ENCODE assay signal across 29 mouse cellular contexts in the genomic region with DNA sequence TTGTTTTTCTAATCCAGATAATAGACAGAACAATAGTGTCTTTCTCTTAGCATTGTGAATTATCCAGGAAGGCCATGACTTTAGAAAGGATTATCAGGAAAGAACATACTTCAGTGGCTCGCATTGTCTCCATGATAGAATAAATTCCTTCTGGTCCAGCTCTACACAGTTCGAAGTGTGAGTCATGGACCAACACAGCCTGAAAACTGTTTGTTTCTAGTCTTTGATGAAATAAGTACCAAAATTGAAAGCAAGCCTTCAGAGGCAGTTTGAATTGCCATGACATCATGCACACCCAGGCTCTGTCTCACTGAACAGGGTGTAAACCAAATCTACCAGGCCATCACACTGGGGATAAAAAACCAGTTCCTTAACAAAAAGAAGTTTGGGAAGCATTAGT.
"Had no signal": no experiment of that assay in that cellular context is flagged by ENCODE, and none has a peak within 500 bp of the region (broad histone marks: within the 10 kb centered on the region; RNA-seq: fewer than 3 reads in every experiment).

No protein-coding gene starts in this region.

- ATAC-seq: hindbrain, embryonic 16.5 days; inflammation-experienced regulatory T-cells, adult 6 months; intestine, embryonic 15.5 days; intestine, postnatal 0 days; liver, embryonic 12.5 days had no signal

- H3K36me3 ChIP-seq: heart, embryonic 13.5 days; heart, embryonic 15.5 days; hindbrain, embryonic 12.5 days; intestine, embryonic 15.5 days; kidney, embryonic 15.5 days; limb, embryonic 13.5 days; limb, embryonic 15.5 days; liver, embryonic 12.5 days had no signal

- DNase-seq: gastrocnemius, postnatal 14 days; gastrocnemius, postnatal 36 days; heart, adult 11 months; heart, adult 2 months; heart, postnatal 14 days; heart, postnatal 4 days; kidney, adult 18-20 months; kidney, adult 8-10 months; kidney, postnatal 14 days; kidney, postnatal 36 days; layer of hippocampus, adult 9-11 months; layer of hippocampus, postnatal 36 days; left cerebral cortex, postnatal 4 days had no signal

- H3K9ac ChIP-seq: heart, embryonic 13.5 days; heart, embryonic 15.5 days; hindbrain, embryonic 12.5 days; hindbrain, embryonic 14.5 days; intestine, embryonic 15.5 days; kidney, embryonic 15.5 days; limb, embryonic 13.5 days; limb, embryonic 15.5 days; liver, embryonic 12.5 days; liver, embryonic 14.5 days had no signal

- H3K27me3 ChIP-seq: heart, embryonic 13.5 days; heart, embryonic 15.5 days; hindbrain, embryonic 12.5 days; intestine, embryonic 15.5 days; kidney, embryonic 15.5 days; limb, embryonic 13.5 days; limb, embryonic 15.5 days; liver, embryonic 12.5 days had no signal

- H3K4me2 ChIP-seq: heart, embryonic 11.5 days; heart, embryonic 13.5 days; heart, embryonic 15.5 days; hindbrain, embryonic 12.5 days; hindbrain, embryonic 14.5 days; intestine, embryonic 15.5 days; kidney, embryonic 15.5 days; limb, embryonic 13.5 days; limb, embryonic 15.5 days; liver, embryonic 12.5 days had no signal

- H3K27ac ChIP-seq: heart, adult 2 months; heart, embryonic 13.5 days; heart, embryonic 15.5 days; hindbrain, embryonic 10.5 days; hindbrain, embryonic 12.5 days; hindbrain, embryonic 14.5 days; intestine, embryonic 15.5 days; kidney, embryonic 15.5 days; kidney, postnatal 0 days; limb, embryonic 13.5 days; limb, embryonic 15.5 days; liver, embryonic 12.5 days; liver, embryonic 14.5 days had no signal

- H3K4me1 ChIP-seq: heart, embryonic 13.5 days; heart, embryonic 15.5 days; hindbrain, embryonic 10.5 days; hindbrain, embryonic 12.5 days; intestine, embryonic 15.5 days; kidney, embryonic 15.5 days; limb, embryonic 15.5 days; liver, embryonic 12.5 days had no signal

- H3K9me3 ChIP-seq: heart, embryonic 13.5 days; heart, embryonic 15.5 days; hindbrain, embryonic 10.5 days; hindbrain, embryonic 12.5 days; intestine, embryonic 15.5 days; kidney, embryonic 15.5 days; limb, embryonic 13.5 days; limb, embryonic 15.5 days; liver, embryonic 12.5 days had no signal

- H3K4me3 ChIP-seq: heart, adult 2 months; heart, embryonic 13.5 days; heart, embryonic 15.5 days; hindbrain, embryonic 10.5 days; hindbrain, embryonic 12.5 days; intestine, embryonic 15.5 days; kidney, embryonic 15.5 days; limb, embryonic 13.5 days; limb, embryonic 15.5 days; liver, embryonic 12.5 days had no signal
